Mouse (Mus musculus) monocyte, adult 2 months (primary cell): ENCODE data around the gene Tppp3.

Experiments
- DNase-seq, 2 experiments: peaks; one replicate each; pipeline ENCODE4 v3.0.0; 2022; ENCODE audit warnings: low spot score in 2 of 2, low read depth in 1 of 2

Gene Tppp3

DNA sequence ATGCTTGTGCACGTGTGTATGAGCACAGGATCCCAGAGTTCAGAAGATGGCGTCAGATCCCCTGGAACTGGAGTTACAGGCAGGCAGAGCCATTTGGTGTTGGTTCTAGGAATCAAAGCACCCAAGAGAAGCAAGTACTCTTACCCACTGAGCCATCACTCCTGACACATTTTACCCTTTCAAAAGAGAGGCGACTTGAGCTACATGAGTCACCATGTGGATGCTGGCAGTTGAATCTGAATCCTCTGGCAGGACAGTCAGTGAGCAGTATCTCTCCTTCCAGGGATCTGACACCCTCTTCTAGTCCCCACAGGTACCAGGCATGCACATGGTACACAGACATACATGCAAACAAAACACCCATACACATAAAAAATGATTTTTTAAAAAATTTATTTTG is 16.8 kb upstream of the Tppp3 start:
- no peak for DNase-seq

DNA sequence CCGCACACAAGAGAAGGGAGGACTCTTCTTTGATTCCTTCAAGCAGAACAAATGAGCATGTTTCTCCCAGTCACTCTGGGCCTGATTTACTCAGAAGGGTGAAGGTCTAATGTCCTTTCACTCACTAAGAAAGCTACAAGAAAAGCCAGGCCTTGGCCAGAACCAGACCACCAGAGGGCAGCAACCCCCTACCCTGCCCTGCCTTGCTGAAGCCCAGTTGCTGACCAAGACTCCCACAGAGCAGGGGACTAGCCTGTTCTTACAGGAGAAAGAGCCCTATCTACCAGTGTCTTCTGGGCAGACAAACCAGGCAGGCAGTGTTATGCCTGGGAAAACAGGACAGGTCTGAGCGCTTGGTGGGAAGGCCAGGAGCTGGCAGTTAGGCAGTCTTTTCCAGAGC is 13.1 kb upstream of the Tppp3 start:
- no peak for DNase-seq

GRCm38 (mm10) chr8:105484030-105484368 is 12.7 kb upstream of the Tppp3 start:
- DNase-seq = no peak

- DNase-seq = no peak
Measured at GRCm38 (mm10) chr8:105483212-105484029, 12.1 kb upstream of the Tppp3 start.

DNA sequence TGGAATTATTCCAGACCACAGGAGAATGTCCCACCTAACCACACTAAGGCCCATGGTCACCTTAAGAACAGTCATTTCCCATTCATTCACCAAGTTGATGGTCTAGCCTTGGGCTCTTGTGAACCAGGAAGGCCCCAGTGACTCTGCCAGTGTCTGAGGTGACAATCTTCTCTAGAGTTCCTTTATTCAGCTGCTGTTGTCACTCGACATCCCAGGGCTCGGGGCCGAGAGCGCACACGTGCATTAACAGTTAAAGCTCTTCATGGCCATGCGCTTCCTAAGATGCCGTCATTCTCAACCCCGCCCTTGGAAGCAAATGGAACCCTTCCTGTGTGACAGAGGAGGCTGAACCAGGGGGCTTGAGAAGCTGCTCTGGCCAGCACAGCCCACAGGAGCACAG is 10.8 kb upstream of the Tppp3 start:
- DNase-seq = no peak

DNA sequence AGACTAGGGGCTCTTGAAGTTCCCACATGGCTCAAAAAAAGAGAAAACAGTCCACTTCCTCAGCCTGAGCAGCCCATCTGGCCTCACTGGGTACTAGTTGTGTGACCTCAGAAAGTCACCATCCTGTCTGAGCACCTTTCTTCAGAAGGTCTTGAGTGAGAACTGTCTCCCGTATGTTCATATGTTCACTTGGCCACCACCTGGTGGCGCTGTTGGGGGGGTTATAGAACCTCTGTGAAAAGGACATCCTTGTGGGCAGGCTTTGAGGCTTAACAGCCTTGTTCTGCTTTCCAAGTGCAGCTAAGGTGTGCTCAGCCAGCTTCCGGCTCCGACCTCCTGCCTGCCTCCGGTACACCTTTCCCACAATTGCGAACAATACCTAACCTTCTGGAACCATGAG is 10.1 kb upstream of the Tppp3 start:
- DNase-seq = no peak

GRCm38 (mm10) chr8:105481013-105481412 is 9.7 kb upstream of the Tppp3 start:
- DNase-seq = no peak

- DNase-seq = no peak
Measured at GRCm38 (mm10) chr8:105477792-105478191, 6.5 kb upstream of the Tppp3 start.

GRCm38 (mm10) chr8:105476628-105477413 is 5.5 kb upstream of the Tppp3 start:
- DNase-seq = peak in 1 of 2 experiments; percentile 40

DNA sequence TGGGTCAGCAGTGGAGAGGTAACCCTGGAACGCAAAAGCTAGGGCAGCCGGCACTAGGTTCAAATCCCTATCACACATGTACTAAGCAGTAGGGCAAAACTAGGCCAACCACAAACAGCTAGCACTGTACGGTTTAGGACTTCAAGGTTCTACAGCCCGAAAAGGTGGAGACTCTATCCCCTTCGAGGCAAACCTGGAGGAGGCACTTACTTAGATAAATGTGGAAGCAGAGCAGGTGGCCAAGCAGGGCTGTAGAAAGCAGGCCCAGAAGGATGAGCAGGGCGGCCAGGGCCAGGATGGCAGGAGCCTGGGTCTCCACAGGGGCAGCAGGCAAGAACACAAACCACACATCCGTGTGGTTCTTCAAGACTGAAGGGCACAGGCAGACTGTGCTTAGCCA is 4.8 kb upstream of the Tppp3 start:
- DNase-seq = no peak

DNA sequence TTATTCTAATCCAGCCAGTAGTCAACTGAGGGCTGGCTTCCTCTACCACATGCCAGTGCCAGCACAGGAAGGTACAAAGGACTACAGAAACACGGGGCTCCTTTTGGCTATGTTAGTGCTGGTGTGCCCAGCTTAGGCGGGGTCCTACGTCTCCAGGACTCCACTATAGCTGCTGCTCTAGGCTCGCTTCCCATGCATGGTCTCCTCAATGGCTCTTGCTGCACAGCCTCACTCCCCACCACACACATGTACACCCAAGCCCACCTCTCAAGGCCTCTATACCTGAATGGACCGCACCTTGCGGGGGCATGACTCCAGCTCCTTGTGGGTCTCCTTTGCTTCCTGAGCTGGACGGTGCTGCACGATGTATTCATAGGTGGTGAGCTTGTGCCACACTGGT is 4.4 kb upstream of the Tppp3 start:
- DNase-seq = no peak

GRCm38 (mm10) chr8:105475254-105475653 is 3.9 kb upstream of the Tppp3 start:
- no peak for DNase-seq

DNA sequence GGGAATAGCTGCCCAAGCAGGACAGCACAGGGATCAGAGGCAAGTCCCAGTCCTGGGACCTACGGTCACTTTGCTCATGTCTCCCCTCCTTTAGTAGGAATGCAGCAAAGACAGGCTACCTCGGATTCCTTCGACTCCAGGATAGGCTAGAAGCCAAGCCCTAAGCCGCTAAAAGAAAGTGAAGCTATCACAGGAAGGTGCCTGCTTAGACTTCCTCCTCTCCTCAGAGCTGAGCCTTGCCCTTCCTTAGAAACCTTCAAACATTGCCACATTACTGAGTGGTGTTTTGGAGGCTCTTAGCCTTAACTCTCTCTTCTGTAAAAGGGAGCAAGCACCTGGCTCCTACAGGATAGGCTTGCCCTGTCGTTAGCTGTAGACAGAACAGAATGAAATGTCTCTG is 3.4 kb upstream of the Tppp3 start:
- DNase-seq = no peak

DNA sequence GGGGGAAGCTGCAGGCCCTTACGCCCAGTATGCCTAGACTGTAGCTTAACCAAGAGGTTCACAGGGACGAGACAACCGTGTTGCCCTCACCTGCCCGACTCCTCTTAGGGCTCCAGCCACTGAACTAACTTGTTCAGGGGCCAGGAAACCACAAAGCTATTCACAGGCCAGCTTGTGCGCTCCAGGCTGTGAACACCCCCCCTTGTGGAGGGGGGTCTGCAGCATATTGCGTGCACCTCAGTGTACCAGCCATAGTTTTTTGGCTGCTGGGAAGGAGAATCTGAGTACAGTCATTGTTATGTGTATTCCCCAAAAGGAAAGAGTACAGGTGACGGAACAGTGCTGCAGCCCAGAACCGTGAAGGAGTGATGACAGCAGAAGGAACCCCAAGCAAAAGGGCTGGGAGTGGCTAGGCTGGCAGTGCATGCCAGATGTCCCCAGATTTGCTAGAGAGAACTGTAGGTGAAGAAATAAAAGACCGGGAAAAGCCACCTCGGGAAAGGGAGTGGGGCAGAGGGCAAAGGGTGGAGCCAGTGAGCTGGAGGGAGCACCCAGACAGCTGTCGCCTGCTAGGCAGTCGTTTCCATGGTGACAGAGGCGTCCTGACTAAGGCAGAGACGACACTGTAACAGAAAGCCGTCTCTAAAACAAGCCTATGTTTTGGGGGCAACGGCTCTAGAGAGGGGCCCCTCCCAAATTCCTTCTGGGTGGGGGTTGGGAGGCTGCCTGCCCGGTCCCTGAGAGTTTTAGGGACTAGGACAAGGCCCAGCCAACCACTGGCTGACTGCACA is 2.7 kb upstream of the Tppp3 start:
- DNase-seq = no peak

DNA sequence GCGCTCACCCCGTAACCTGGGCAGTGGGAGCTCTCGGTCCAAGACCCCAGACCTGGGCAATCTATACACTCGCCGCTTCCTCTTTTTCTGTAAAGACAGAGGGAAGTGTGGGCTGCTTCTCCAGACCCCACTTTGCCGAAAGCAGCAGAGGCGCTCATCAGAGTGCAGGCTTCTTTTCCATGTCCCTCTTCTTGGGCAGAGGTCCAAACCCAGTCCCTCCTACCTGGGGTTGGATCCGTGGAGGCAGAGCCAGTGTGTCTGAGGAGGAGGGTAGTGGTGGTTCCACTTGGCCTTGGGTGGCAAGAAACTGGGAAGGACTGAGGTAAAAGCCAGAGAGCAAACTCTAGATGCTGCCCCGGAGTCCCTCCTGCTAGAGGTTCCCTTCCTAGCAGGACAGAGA is 1.7 kb upstream of the Tppp3 start:
- DNase-seq = no peak

DNA sequence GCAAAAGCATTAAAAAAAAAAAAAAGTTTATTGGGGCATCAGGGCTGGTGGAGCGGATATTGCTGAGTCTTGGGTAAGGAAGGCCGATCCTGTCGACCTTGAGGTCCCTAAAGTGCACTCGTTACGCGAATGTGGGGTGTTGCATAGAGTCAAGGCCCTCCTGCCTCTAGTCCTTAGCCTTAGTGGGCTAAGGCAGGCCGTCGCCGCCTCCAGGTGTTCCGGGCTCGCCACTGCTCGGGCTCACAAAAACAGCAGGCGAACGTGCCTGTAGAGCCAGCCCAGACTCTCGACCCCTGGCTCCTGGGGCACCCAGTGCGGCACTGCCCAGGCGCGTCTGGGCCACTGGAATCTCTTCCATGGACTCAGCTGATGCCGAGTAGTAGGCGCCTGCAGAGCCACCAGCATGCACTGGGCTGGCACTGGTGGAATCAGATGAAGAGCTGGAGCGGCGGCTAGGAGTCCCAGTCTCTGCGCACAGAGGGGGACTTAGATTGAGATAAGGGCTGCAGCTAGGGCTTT is 1.1 kb upstream of the Tppp3 start:
- no peak for DNase-seq

- DNase-seq = no peak
Measured at GRCm38 (mm10) chr8:105470681-105471313, 529 bp downstream of the Tppp3 start.

GRCm38 (mm10) chr8:105470262-105470661 is 1.1 kb downstream of the Tppp3 start:
- no peak for DNase-seq

DNA sequence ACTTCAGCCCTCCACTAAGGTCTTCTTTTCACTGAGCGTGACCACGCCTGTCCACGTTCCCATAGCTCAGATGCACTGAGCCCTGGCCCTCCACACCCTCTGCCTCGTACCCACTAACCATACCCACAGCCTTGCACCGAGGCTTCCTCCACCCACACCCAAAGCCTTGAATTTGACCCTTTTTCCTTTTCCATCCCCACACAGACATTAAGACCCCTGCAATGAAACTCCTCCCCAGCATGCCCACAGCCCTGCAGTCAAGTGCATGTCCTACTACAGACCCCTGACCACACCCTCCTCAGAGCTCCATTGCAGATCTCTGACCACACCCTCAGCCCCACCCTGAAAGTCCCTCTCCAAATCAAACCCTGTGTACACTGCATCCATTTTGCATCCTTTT is 1.5 kb downstream of the Tppp3 start:
- DNase-seq = no peak

DNA sequence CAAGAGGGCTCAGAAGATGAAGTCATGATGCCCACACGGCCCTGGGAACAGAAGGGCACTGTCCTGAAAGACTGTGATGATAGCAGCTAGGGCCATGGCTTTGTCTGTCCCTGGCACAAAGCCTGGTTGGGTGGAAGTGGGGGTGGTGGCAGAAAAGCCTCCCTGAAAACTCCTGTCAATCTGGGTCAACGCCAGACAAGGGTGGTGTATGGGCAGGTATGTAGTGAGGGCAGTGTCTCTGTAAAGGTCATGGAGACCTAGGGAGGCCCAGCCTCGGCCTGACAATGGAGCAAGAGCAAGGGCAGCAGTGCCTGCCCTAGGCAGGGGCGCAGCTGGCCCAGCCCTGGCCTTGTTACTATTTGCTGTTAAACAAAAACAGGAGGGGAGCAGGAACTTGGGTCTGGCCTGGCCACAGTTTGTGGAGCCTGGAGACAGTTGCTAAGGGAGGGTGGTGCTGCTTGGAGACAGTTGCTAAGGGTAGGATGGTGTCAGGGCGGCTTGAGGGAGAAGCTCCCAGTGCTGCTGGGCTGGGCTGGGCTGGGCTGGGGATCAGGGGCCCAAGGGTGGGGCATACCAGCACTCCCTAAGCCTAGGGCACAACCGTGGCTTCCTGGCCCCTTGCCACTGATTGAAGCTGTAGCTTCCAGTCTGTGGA is 2.2 kb downstream of the Tppp3 start:
- peak in 1 of 2 experiments; percentile 54 for DNase-seq
